ENCODE assay signal across 22 mouse cellular contexts in the genomic region with DNA sequence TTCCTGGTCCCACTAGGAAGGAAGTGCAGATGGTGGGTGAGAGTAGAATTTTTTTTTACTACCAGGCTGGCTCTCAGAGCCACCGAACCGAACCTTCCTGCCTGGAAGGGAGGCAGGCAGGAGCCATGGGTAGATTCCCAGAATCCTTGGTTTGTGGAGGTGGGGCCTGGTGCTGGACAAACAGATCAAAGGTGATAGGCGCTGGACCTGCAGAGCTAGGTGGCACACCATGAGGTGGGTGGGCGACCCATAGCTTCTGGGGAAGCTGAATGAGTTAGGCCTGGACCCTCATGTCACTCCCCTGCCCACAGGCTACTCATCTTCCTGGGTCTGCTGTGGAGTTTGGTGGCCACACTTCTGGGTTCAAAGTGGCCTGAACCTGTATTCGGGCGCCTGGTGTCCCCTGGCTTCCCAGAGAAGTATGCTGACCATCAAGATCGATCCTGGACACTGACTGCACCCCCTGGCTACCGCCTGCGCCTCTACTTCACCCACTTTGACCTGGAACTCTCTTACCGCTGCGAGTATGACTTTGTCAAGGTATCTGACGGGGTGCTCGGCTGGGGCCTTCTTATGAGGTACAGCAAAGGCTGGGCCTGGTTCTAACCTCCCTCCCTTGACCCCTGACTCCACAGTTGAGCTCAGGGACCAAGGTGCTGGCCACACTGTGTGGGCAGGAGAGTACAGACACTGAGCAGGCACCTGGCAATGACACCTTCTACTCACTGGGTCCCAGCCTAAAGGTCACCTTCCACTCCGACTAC. TPM values are rescaled to one million over a fixed set of nuclear protein-coding genes. Genes with fewer than 3 reads are reported as not detected.
A peak's percentile ranks its signal among the peaks of the same experiment; 100 is the strongest.
DNase-seq lines count a peak whose midpoint lies in the region; ATAC-seq and TF ChIP-seq lines count a peak whose summit lies in the region.
"Had no signal": no experiment of that assay in that cellular context is flagged by ENCODE, and none has a peak within 500 bp of the region (broad histone marks: within the 10 kb centered on the region; RNA-seq: fewer than 3 reads in every experiment).

A gene (plus strand): TSS at position 198 of the 764 bp plus-strand sequence.

- 0 out of 2 replicates have a peak, but pooled peaks cover 4% of the 10 kb centered on the region for H3K4me1 ChIP-seq in heart, embryonic 10.5 days
- peaks cover 17% of the 10 kb centered on the region for H3K4me1 ChIP-seq in ES-Bruce4 (ENCODE audit: control insufficient read depth, insufficient read depth, low read length)
- no peaks in the 10 kb centered on the region for H3K4me1 ChIP-seq in brown adipose tissue, adult 24 weeks (ENCODE audit: control insufficient read depth, insufficient read depth, insufficient read length, low read length)
- H3K4me1 ChIP-seq in liver, embryonic 15.5 days (replicated peaks) = peaks cover 25% of the 10 kb centered on the region
- H3K4me1 ChIP-seq in intestine, embryonic 15.5 days (replicated peaks) = no peaks in the 10 kb centered on the region
- no peaks in the 10 kb centered on the region for H3K4me1 ChIP-seq in kidney, embryonic 16.5 days (ENCODE audit: insufficient read depth, low read length)
- H3K4me1 ChIP-seq: heart, embryonic 12.5 days; hindbrain, embryonic 13.5 days; limb, embryonic 12.5 days; neural tube, embryonic 13.5 days had no signal

- no peak within 1 kb of the TSS for H3K4me3 ChIP-seq in heart, embryonic 10.5 days
- peak within 1 kb of the TSS; percentile 21 for H3K4me3 ChIP-seq in ES-Bruce4 (ENCODE audit: low read depth, low read length)
- no peak within 1 kb of the TSS for H3K4me3 ChIP-seq in brown adipose tissue, adult 24 weeks (ENCODE audit: insufficient read depth, low read depth, low read length)
- H3K4me3 ChIP-seq in liver, embryonic 15.5 days (replicated peaks) = peak within 1 kb of the TSS; percentile 35
- no peak within 1 kb of the TSS for H3K4me3 ChIP-seq in intestine, embryonic 15.5 days (replicated peaks)
- no peak within 1 kb of the TSS for H3K4me3 ChIP-seq in kidney, embryonic 16.5 days (ENCODE audit: low read length)
- H3K4me3 ChIP-seq: forebrain, embryonic 10.5 days; heart, embryonic 12.5 days; hindbrain, embryonic 13.5 days; limb, embryonic 12.5 days; megakaryocyte, embryonic 14.5 days; neural tube, embryonic 13.5 days had no signal

- 88% methylated on average over 14 of the region's 14 CpGs for WGBS in heart, embryonic 10.5 days
- 64% methylated on average over 14 of the region's 14 CpGs for WGBS in liver, embryonic 15.5 days (ENCODE audit: insufficient replicate concordance)
- WGBS in intestine, embryonic 15.5 days = 84% methylated on average over 14 of the region's 14 CpGs
- 86% methylated on average over 14 of the region's 14 CpGs for whole genome bisulfite sequencing in kidney, embryonic 16.5 days

- no peak for TF ChIP-seq EP300 in ES-Bruce4 (IDR thresholded peaks at IDR 0.05; ENCODE audit: insufficient read depth, low read depth, low read length)

- 0 out of 2 replicates have a peak, but pooled peaks cover 2% of the 10 kb centered on the region for H3K9me3 ChIP-seq in heart, embryonic 10.5 days
- H3K9me3 ChIP-seq in ES-Bruce4 (replicated peaks; ENCODE audit: control insufficient read depth, insufficient read depth, low read length, poor library complexity, severe bottlenecking) = no peaks in the 10 kb centered on the region
- H3K9me3 ChIP-seq in liver, embryonic 15.5 days (replicated peaks) = no peaks in the 10 kb centered on the region
- H3K9me3 ChIP-seq in intestine, embryonic 15.5 days = no peaks in the 10 kb centered on the region
- H3K9me3 ChIP-seq in kidney, embryonic 16.5 days (ENCODE audit: low read length) = peaks cover 9% of the 10 kb centered on the region
- H3K9me3 ChIP-seq: hindbrain, embryonic 13.5 days; limb, embryonic 12.5 days; neural tube, embryonic 13.5 days had no signal

- peak within 1 kb of the TSS; percentile 49 for H3K4me2 ChIP-seq in liver, embryonic 15.5 days
- no peak within 1 kb of the TSS for H3K4me2 ChIP-seq in intestine, embryonic 15.5 days (replicated peaks)
- no peak within 1 kb of the TSS for H3K4me2 ChIP-seq in kidney, embryonic 16.5 days (replicated peaks; ENCODE audit: low read depth, low read length)
- H3K4me2 ChIP-seq: heart, embryonic 12.5 days; hindbrain, embryonic 13.5 days; limb, embryonic 12.5 days; lung, embryonic 14.5 days; neural tube, embryonic 13.5 days had no signal

- peaks cover 23% of the 10 kb centered on the region for H3K36me3 ChIP-seq in heart, embryonic 10.5 days
- no peaks in the 10 kb centered on the region for H3K36me3 ChIP-seq in ES-Bruce4 (ENCODE audit: control insufficient read depth, insufficient read depth, low read length, poor library complexity, severe bottlenecking)
- peaks cover 24% of the 10 kb centered on the region for H3K36me3 ChIP-seq in liver, embryonic 15.5 days (replicated peaks)
- peaks cover 14% of the 10 kb centered on the region for H3K36me3 ChIP-seq in intestine, embryonic 15.5 days
- peaks cover 22% of the 10 kb centered on the region for H3K36me3 ChIP-seq in kidney, embryonic 16.5 days (ENCODE audit: insufficient read depth, low read length)

- H3K27ac ChIP-seq in heart, embryonic 10.5 days = peak within 1 kb of the TSS; percentile 16; the same call in 1 of the 2 replicates
- H3K27ac ChIP-seq in ES-Bruce4 (ENCODE audit: insufficient read depth, low read length) = peak within 1 kb of the TSS; percentile 73
- peak within 1 kb of the TSS; percentile 61 for H3K27ac ChIP-seq in brown adipose tissue, adult 24 weeks (replicated peaks; ENCODE audit: low read depth, low read length)
- 0 out of 2 replicates have a peak within 1 kb of the TSS, but pooled peaks have one; percentile 35 for H3K27ac ChIP-seq in liver, embryonic 15.5 days (replicated peaks)
- no peak within 1 kb of the TSS for H3K27ac ChIP-seq in intestine, embryonic 15.5 days
- H3K27ac ChIP-seq in kidney, embryonic 16.5 days (ENCODE audit: low read length) = no peak within 1 kb of the TSS
- H3K27ac ChIP-seq: forebrain, embryonic 10.5 days; hindbrain, embryonic 13.5 days; kidney, postnatal 0 days; limb, embryonic 12.5 days; neural tube, embryonic 13.5 days had no signal

- ATAC-seq in liver, embryonic 15.5 days (ENCODE audit: insufficient read depth) = peak; percentile 31
- ATAC-seq in intestine, embryonic 15.5 days = no peak
- ATAC-seq in kidney, embryonic 16.5 days (ENCODE audit: low FRiP score, low TSS enrichment) = no peak

- no peaks in the 10 kb centered on the region for H3K27me3 ChIP-seq in heart, embryonic 10.5 days (ENCODE audit: insufficient read depth, poor library complexity, severe bottlenecking)
- H3K27me3 ChIP-seq in ES-Bruce4 (ENCODE audit: control insufficient read depth, insufficient read depth, low read length, poor library complexity, severe bottlenecking) = no peaks in the 10 kb centered on the region
- H3K27me3 ChIP-seq in liver, embryonic 15.5 days = no peaks in the 10 kb centered on the region
- H3K27me3 ChIP-seq in intestine, embryonic 15.5 days (replicated peaks) = no peaks in the 10 kb centered on the region
- H3K27me3 ChIP-seq in kidney, embryonic 16.5 days (ENCODE audit: insufficient read depth, low read length) = no peaks in the 10 kb centered on the region
- H3K27me3 ChIP-seq: heart, embryonic 12.5 days; hindbrain, embryonic 13.5 days; limb, embryonic 12.5 days; megakaryocyte, embryonic 14.5 days; neural tube, embryonic 13.5 days had no signal

- no peak for TF ChIP-seq CTCF in ES-Bruce4 (IDR thresholded peaks at IDR 0.05; ENCODE audit: low read depth, low read length)

- no peak for DNase-seq in heart, embryonic 10.5 days (ENCODE audit: low spot score)
- DNase-seq in heart, postnatal 10 days = no peak
- DNase-seq: cerebellum, adult 18-20 months; cerebellum, postnatal 25 days; kidney, adult 18-20 months; lung, embryonic 14.5 days; midbrain, embryonic 14.5 days; retina, postnatal 1 day; right cerebral cortex, postnatal 25 days; spleen, adult 18-20 months had no signal

- no peak for TF ChIP-seq POLR2A in ES-Bruce4 (IDR thresholded peaks at IDR 0.05; ENCODE audit: insufficient read depth, low read length)

- H3K9ac ChIP-seq in ES-Bruce4 (ENCODE audit: low read depth, poor library complexity, severe bottlenecking) = peak within 1 kb of the TSS; percentile 15
- no peak within 1 kb of the TSS for H3K9ac ChIP-seq in liver, embryonic 15.5 days
- no peak within 1 kb of the TSS for H3K9ac ChIP-seq in intestine, embryonic 15.5 days
- H3K9ac ChIP-seq in kidney, embryonic 16.5 days (replicated peaks; ENCODE audit: low read length) = no peak within 1 kb of the TSS
- H3K9ac ChIP-seq: heart, embryonic 12.5 days; hindbrain, embryonic 13.5 days; limb, embryonic 12.5 days; lung, embryonic 14.5 days; neural tube, embryonic 13.5 days had no signal

- intact Hi-C loops in heart, postnatal 10 days (cut with DNase I) = no loop called here

RNA-seq across cellular contexts. Expression of the gene that starts here (rescaled TPM):
- polyA plus RNA-seq in heart, embryonic 10.5 days (2016; fragmentation: Nextera tagmentation; extraction: Ambion mirVana) = 0.27 and 0.82 TPM in 2 replicates
- total RNA-seq in heart, postnatal 10 days (2021) = under 1 TPM; 0.29 to 0.30 TPM
- polyA plus RNA-seq in ES-Bruce4 (2011; ENCODE audit: insufficient read depth, insufficient read length, low read depth, missing spikeins) = 2.6 TPM in 2 replicates
- polyA plus RNA-seq in brown adipose tissue, adult 24 weeks (2012; ENCODE audit: insufficient read depth, insufficient read length, missing spikeins) = not detected in 2 replicates
- polyA plus RNA-seq in liver, embryonic 15.5 days (2015; fragmentation: Nextera tagmentation; extraction: Ambion mirVana) = 44.5 and 56.0 TPM in 2 replicates
- polyA plus RNA-seq in intestine, embryonic 15.5 days (2015; fragmentation: Nextera tagmentation; extraction: Ambion mirVana) = 0.33 and 0.95 TPM in 2 replicates
- polyA plus RNA-seq in kidney, embryonic 16.5 days (2015; fragmentation: Nextera tagmentation; extraction: Ambion mirVana) = 0.27 and 0.52 TPM in 2 replicates
- polyA plus RNA-seq: forebrain, embryonic 10.5 days; kidney, postnatal 0 days had no signal

Comparison
In these comparisons a context has a peak if more than half of its experiments do, and no peak if none do; other contexts are left out.
1. RNA of the gene that starts here (polyA plus RNA-seq): 44.5 to 56.0 TPM in liver, embryonic 15.5 days; 2.6 TPM in ES-Bruce4, 0.27 to 0.82 TPM in heart, embryonic 10.5 days, not detected in brown adipose tissue, adult 24 weeks, 0.27 to 0.52 TPM in kidney, embryonic 16.5 days and 0.33 to 0.95 TPM in intestine, embryonic 15.5 days; every median in the first group is over 10 times any median in the second.
2. H3K27ac ChIP-seq: peak in heart, embryonic 10.5 days (single experiment), ES-Bruce4 (single experiment), brown adipose tissue, adult 24 weeks (single experiment) and liver, embryonic 15.5 days (single experiment); none in intestine, embryonic 15.5 days (single experiment) and kidney, embryonic 16.5 days (single experiment).
3. H3K4me3 ChIP-seq: peak in ES-Bruce4 (single experiment) and liver, embryonic 15.5 days (single experiment); none in heart, embryonic 10.5 days (single experiment), brown adipose tissue, adult 24 weeks (single experiment), intestine, embryonic 15.5 days (single experiment) and kidney, embryonic 16.5 days (single experiment).